Mouse (Mus musculus): ENCODE results near the gene 4933427D14Rik. TPM values are rescaled to one million over a fixed set of nuclear protein-coding genes. Genes with fewer than 3 reads are reported as not detected.

4933427D14Rik gene
- polyA plus RNA-seq, 1 experiment from 2014 or later, result 16.4 TPM

DNA sequence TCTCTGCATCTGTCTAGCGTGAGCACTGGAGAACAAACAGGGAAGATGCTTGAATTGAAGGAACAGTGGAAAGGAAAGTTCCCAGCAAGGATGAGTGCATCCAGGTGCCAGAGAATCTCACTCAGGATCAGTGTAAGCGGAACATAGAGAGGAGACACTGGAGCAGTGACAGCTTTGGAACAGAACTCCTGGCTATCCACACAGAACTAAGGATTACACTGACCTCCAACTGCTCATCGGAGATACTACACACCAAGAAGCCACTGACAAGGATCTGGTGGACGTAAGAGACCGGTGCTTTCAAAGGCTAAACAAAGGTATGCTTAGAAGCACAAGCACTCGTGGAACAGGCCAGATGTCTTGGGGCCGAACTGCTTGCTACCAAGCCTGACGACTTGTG is 103.0 kb downstream of the 4933427D14Rik start:
- 74% methylated on average over 8 of the region's 8 CpGs for WGBS
- Histone ChIP-seq H3K4me1 (peaks cover 19% of the 10 kb centered on the region), H3K27ac (peak overlapping the region; percentile 49; the same call in 1 of the 2 replicates), H3K4me3 (no peak overlapping the region), H3K27me3 (ENCODE audit: poor library complexity, severe bottlenecking) (no peaks in the 10 kb centered on the region), H3K36me3 (replicated peaks) (no peaks in the 10 kb centered on the region), H3K9me3 (peaks cover 3% of the 10 kb centered on the region; the same call in 1 of the 2 replicates)
- DNase-seq (ENCODE audit: extremely low spot score, low spot score), result no peak

Other genes starting within 250 kb of the 4933427D14Rik start
- 0.64 and 0.66 TPM in 2 replicates for gene Aipl1, start 169.9 kb downstream of the 4933427D14Rik start, polyA plus RNA-seq (2016; fragmentation: Nextera tagmentation; extraction: Ambion mirVana)
- 265 and 279 TPM in 2 replicates for gene Pimreg, start 165.4 kb downstream of the 4933427D14Rik start, polyA plus RNA-seq (2016; fragmentation: Nextera tagmentation; extraction: Ambion mirVana)
- 0.02 and 0.04 TPM in 2 replicates for gene Pitpnm3, start 71.7 kb downstream of the 4933427D14Rik start, polyA plus RNA-seq (2016; fragmentation: Nextera tagmentation; extraction: Ambion mirVana)
- gene Gm43951, start 619 bp downstream of the 4933427D14Rik start, polyA plus RNA-seq (2016; fragmentation: Nextera tagmentation; extraction: Ambion mirVana), result 0.42 and 0.52 TPM in 2 replicates
- 172 and 176 TPM in 2 replicates for gene Txndc17, start 88 bp upstream of the 4933427D14Rik start, polyA plus RNA-seq (2016; fragmentation: Nextera tagmentation; extraction: Ambion mirVana)
- 44.8 and 47.1 TPM in 2 replicates for gene Med31, start 8.1 kb upstream of the 4933427D14Rik start, polyA plus RNA-seq (2016; fragmentation: Nextera tagmentation; extraction: Ambion mirVana)
- 0.20 TPM in 1 of 2 replicates, not detected in the other for gene Slc13a5, start 59.8 kb upstream of the 4933427D14Rik start, polyA plus RNA-seq (2016; fragmentation: Nextera tagmentation; extraction: Ambion mirVana)
- gene Xaf1, start 94.2 kb upstream of the 4933427D14Rik start, polyA plus RNA-seq (2016; fragmentation: Nextera tagmentation; extraction: Ambion mirVana), result 2.6 and 2.9 TPM in 2 replicates
- gene Fbxo39, start 107.0 kb upstream of the 4933427D14Rik start, polyA plus RNA-seq (2016; fragmentation: Nextera tagmentation; extraction: Ambion mirVana), result not detected in 2 replicates
- 5.1 and 5.3 TPM in 2 replicates for gene Tekt1, start 155.0 kb upstream of the 4933427D14Rik start, polyA plus RNA-seq (2016; fragmentation: Nextera tagmentation; extraction: Ambion mirVana)
- gene Smtnl2, start 204.3 kb upstream of the 4933427D14Rik start, polyA plus RNA-seq (2016; fragmentation: Nextera tagmentation; extraction: Ambion mirVana), result 10.6 and 12.5 TPM in 2 replicates
- not detected in 2 replicates for gene Ggt6, start 228.1 kb upstream of the 4933427D14Rik start, polyA plus RNA-seq (2016; fragmentation: Nextera tagmentation; extraction: Ambion mirVana)
- 248 and 256 TPM in 2 replicates for gene Mybbp1a, start 233.9 kb upstream of the 4933427D14Rik start, polyA plus RNA-seq (2016; fragmentation: Nextera tagmentation; extraction: Ambion mirVana)